Mouse (Mus musculus): ENCODE results near the gene Plvap.
A peak's percentile ranks its signal among the peaks of the same experiment; 100 is the strongest.
"Not testable (repeated sequence)": the region's sequence is repeated elsewhere in the genome, so short reads cannot be mapped to it uniquely, and the experiment has no call there.

Plvap gene

GRCm38 (mm10) chr8:71511644-71512043, at the start of gene Plvap:
Plvap (minus strand) TSS chr8:71511752.
- DNase-seq (ENCODE audit: low spot score), result peak; percentile 46

GRCm38 (mm10) chr8:71560765-71561164, 49.2 kb upstream of the Plvap start:
- no peak for DNase-seq (ENCODE audit: low spot score)

GRCm38 (mm10) chr8:71560071-71560470, 48.5 kb upstream of the Plvap start:
- no peak for DNase-seq (ENCODE audit: low spot score)

- peak; percentile 84 for DNase-seq (ENCODE audit: low spot score)
These were observed 47.6 kb upstream of the Plvap start for GRCm38 (mm10) chr8:71558958-71559690.

DNA sequence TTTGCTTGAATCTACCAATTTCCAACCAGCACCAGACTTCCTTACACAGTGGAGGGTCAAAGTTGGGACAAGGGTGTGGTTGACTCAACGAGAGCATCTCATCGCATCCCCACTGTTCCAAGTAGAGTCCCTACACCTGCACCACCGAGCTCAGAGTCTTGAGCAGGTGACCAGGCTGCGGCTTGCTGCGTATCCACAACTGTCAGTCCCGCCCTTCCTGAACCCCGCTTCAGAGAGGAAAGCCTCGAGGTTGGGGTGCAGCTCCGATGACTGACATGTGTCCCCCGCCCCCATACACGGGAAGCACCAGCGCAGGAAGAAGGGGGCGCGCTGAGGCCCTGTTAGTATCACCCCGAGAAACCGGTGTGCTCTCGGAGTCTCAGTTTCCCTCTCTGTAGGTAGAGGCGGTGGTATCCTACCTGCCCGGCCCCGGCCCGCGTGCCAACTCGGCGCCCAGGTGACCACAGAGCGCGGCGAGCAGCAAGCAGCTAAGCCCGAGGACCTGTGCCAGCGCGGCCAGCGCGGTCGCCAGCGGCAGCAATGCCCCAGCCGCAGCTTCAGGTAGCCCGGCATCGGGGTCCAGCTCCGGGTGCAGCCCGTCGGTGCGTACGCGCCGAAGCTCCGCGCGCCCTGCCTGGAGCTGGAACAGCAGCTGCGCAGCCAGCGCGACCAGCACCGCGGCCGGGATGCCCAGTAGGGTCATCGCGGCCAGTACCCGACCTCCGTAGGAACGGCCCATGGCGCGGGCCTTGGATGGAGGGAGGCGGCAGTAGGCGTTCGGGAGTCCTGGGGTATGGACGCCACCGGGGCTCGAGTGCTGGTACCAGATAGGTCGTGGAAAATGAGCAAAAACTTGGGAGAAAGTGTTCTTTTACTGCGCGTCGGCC, 46.8 kb upstream of the Plvap start, which contains the start of gene Tmem221:
Gene Tmem221 (minus strand): TSS at position 801 of the 887 bp plus-strand sequence.
- no peak for DNase-seq (ENCODE audit: low spot score)

GRCm38 (mm10) chr8:71554644-71555043, 43.1 kb upstream of the Plvap start:
- no peak for DNase-seq (ENCODE audit: low spot score)

DNA sequence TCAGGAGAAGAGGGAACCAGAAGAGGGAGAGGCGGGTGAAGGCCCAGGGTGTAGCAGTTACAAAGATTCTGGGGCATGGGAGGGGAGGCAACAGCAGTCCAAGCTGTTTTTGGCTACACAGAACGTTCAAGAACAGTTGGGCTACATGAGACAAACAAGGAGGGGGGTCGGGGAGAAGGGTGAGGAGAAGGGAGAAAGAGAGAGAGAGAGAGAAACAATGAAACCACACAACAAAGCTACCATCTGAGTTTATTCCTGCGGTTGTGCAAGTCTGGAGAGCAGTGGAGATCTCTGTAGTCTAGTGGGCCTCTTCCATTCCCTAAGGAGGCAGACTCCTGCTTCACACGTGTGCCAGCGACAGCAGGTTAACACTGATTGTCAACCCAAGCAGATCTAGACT, 42.4 kb upstream of the Plvap start:
- no peak for DNase-seq (ENCODE audit: low spot score)

GRCm38 (mm10) chr8:71552770-71553169, 41.2 kb upstream of the Plvap start:
- DNase-seq (ENCODE audit: low spot score), result no peak

- no peak for DNase-seq (ENCODE audit: low spot score)
These were observed 39.2 kb upstream of the Plvap start for GRCm38 (mm10) chr8:71550754-71551153.

GRCm38 (mm10) chr8:71547590-71547989, 36.0 kb upstream of the Plvap start:
- no peak for DNase-seq (ENCODE audit: low spot score)

- no peak for DNase-seq (ENCODE audit: low spot score)
These were observed 33.5 kb upstream of the Plvap start for GRCm38 (mm10) chr8:71545053-71545452.

DNA sequence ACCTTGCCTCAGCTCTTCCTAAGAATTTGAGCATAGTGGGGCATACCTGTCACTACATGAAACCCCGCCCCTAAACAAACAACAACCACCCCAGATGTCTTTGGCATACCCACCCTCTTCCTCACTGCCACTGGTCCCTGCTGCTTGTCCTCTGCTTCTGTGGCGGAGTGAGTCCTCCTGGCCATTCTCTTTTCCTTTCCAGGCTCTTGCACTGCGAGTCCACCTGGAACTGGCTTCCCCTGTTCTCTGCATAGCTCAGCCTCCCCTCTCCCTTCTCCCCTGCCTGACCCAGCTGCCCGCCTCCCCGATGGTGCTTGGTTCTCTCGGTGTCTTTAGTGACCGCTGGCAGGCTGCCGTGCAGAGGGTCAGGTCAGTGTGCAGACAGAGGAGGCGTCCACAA, 32.2 kb upstream of the Plvap start:
- no peak for DNase-seq (ENCODE audit: low spot score)

GRCm38 (mm10) chr8:71542632-71543343, 31.2 kb upstream of the Plvap start, which contains the start of gene Mvb12a:
Mvb12a (plus strand) TSS chr8:71542922.
- DNase-seq (ENCODE audit: low spot score), result peak; percentile 98

- DNase-seq (ENCODE audit: low spot score), result peak; percentile 94
These were observed 25.7 kb upstream of the Plvap start, which contains the start of gene Bst2 for GRCm38 (mm10) chr8:71537028-71537867. Bst2 (minus strand) TSS chr8:71537456.

- no peak for DNase-seq (ENCODE audit: low spot score)
These were observed 24.1 kb upstream of the Plvap start for GRCm38 (mm10) chr8:71535663-71536062.

DNA sequence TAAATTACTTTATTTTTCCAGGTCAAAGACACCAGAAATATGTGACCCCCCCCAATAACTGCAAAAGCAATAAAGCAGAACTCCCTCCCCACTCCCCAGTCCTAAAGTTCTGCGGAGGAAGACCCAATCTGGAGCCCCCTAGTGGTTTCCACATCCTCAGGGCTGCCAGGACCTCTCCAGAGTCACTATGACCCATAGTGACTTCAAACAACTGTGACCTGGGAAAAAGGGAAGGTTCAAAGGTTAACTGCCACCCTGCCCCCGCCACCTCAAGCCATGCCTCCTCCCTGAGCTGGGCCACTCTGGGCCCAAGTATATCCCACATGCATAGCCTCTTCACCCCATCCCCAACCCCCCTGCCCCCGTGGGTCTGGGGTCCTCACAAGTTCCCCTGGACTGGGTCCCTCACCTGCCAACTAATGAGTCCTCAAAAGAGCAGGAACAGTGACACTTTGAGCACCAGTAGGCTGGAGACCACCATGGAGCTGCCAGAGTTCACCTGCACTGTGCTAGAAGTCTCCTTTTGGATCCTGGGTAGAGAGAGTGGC, 22.8 kb upstream of the Plvap start:
- DNase-seq (ENCODE audit: low spot score), result peak; percentile 53

- not testable (repeated sequence) for DNase-seq (ENCODE audit: low spot score)
These were observed 19.3 kb upstream of the Plvap start for GRCm38 (mm10) chr8:71530735-71531467.

DNA sequence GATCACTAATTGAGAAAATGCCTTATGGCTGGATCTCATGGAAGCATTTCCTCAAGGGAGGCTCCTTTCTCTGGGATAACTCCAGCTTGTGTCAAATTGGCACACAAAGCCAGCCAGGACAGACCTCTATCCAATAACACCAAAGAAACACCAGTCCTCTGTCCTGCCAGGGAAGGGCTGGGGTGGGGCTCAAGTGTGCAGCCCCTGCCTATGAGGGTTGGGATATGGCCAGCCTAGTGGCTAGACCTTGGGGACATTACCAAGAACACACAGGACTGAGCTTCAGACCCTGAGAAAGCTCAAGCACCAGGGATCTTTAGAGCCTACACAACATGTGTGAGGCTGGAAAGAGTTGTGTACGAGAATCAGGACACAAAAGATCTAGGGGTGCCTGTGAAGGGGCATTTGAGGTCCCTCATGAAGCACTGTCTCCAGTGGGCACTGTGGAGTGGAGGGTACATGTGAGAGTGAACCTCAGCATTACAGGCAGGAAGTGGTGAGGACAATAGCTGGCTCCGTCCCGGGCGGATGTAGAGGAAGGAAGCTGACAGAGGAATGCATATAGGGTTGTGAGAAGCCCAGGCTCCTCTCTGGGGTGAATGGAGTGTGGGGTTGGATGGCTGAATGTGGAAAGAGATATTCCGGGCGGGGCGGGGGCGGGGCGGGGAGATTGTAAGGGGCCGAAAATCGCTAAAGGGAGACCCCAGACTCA, 17.0 kb upstream of the Plvap start:
- no peak for DNase-seq (ENCODE audit: low spot score)

GRCm38 (mm10) chr8:71527162-71527870, 15.8 kb upstream of the Plvap start:
- DNase-seq (ENCODE audit: low spot score), result no peak

Data from yolk sac, embryonic 10.5 days (tissue).